Mouse (Mus musculus) C2C12 (cell line): ENCODE measurements around the gene Vps53. TPM values are rescaled to one million over a fixed set of nuclear protein-coding genes. Genes with fewer than 3 reads are reported as not detected.

Experiments used
- H3K27me3 ChIP-seq: one replicate; pipeline ENCODE4 v1.6.1; 2011; ENCODE audit not compliant: control insufficient read depth, insufficient read depth, insufficient read length
- H3K36me3 ChIP-seq: one replicate; pipeline ENCODE4 v1.6.1; 2011; ENCODE audit not compliant: control insufficient read depth, insufficient read depth
- H3K4me3 ChIP-seq: one replicate; pipeline ENCODE4 v1.5.1; 2011; ENCODE audit warnings: mild to moderate bottlenecking, control low read depth; ENCODE audit not compliant: poor library complexity, insufficient read depth, severe bottlenecking
- H3K79me2 ChIP-seq: one replicate; pipeline ENCODE4 v1.6.1; 2011; ENCODE audit not compliant: control insufficient read depth, insufficient read depth
- H3K79me3 ChIP-seq: one replicate; pipeline ENCODE4 v1.6.1; 2011; ENCODE audit warnings: low read depth, control low read depth
- H3ac ChIP-seq: one replicate; pipeline ENCODE3; 2011; ENCODE audit warnings: low read depth; ENCODE audit not compliant: control insufficient read depth, insufficient read length
- CEBPB ChIP-seq: IDR thresholded peaks from one replicate; pipeline ENCODE4 v1.6.1; 2011; ENCODE audit warnings: low read depth, mild to moderate bottlenecking, control low read depth, moderate library complexity
- CTCF ChIP-seq: IDR thresholded peaks from one replicate; pipeline ENCODE4 v1.5.1; 2011; ENCODE audit not compliant: control insufficient read depth, insufficient read depth, insufficient read length
- FOSL1 ChIP-seq: IDR thresholded peaks from one replicate; pipeline ENCODE4 v1.8.0; 2011; ENCODE audit warnings: mild to moderate bottlenecking, low read length; ENCODE audit not compliant: poor library complexity, insufficient read depth, severe bottlenecking
- MAX ChIP-seq: IDR thresholded peaks from one replicate; pipeline ENCODE4 v1.6.1; 2011; ENCODE audit warnings: mild to moderate bottlenecking, control low read depth
- MYOD1 ChIP-seq: IDR thresholded peaks from one replicate; pipeline ENCODE4 v1.6.1; 2011; ENCODE audit warnings: low read depth; ENCODE audit not compliant: control insufficient read depth, insufficient read length
- MYOG ChIP-seq: IDR thresholded peaks from one replicate; pipeline ENCODE4 v1.6.1; 2011; ENCODE audit not compliant: control insufficient read depth, insufficient read length; ENCODE audit errors: extremely low read depth
- USF1 ChIP-seq: IDR thresholded peaks from one replicate; pipeline ENCODE4 v1.6.1; 2011; ENCODE audit warnings: low read depth, mild to moderate bottlenecking, control low read depth, moderate library complexity
- polyA plus RNA-seq: library from polyadenylated mRNA; unstranded; fragments of >200 nt; fragmentation: generic; extraction: Trizol; gene quantifications from one replicate; pipeline ENCODE4 v1.2.1, GENCODE M21; 2012; ENCODE audit warnings: missing spikeins

Vps53 gene
- polyA plus RNA-seq, 1 experiment, result 29.2 TPM

DNA sequence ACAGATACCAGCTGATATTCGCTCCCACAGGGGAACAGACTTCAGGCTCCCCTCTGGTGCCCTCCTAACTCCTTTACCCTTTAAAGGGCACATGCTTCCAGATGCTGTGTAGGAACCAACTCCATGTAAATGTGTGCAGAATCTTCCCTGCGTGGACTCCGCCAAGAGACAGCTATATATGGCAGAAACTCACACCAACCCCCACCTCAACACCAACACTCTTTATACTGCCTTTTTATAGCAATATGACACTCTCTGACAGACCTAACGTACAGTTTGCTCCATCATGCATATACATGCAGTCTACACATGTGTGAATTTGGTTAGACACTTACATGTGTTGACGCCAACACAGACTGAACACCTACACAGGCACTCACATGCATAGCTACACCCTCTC, 178.7 kb downstream of the Vps53 start:
- H3K79me2 ChIP-seq, result no peaks in the 10 kb centered on the region
- H3K27me3 ChIP-seq, result peaks cover 15% of the 10 kb centered on the region
- H3K36me3 ChIP-seq, result no peaks in the 10 kb centered on the region
- no peak overlapping the region for H3K4me3 ChIP-seq
- TF ChIP-seq USF1, result no peak
- no peak for TF ChIP-seq CTCF
- no peak for TF ChIP-seq MYOG
- no peak for TF ChIP-seq MAX
- TF ChIP-seq MYOD1, result no peak
- TF ChIP-seq CEBPB, result no peak
- no peak for TF ChIP-seq FOSL1
- no peak overlapping the region for H3ac ChIP-seq
- no peaks in the 10 kb centered on the region for H3K79me3 ChIP-seq

DNA sequence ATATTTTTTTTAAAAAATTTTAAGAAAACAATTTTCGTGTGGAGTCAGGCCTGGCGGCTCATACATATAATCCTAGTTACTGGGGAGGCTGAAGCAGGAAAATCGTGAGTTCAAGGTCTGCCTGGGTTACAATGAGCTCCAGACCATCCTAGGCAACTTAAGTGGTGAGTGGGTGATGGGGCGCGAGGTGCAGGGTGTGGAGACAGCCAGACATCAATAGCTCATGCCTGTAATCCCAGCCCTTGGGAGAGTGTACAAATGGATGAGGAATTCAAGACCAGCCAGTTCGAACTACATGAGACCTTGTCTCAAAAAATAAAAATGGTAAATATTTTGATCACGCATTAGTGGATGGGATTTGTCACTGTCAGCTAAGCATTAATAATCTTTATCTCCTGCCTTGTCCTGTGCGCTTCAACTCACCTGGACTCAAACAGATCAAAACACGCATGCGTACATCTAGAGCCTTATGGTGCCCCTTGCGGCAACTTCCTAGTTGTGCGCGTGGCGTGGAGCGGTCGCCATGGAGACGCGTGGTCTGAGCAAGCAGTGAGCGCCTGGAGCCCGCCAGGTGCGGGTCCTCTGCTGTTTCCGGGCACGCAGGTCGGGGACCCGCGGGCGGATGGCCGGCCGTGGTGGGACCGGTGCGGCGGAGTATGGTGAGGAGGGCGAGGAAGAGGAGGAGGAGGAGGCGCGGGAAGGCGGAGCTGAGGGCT, 179.8 kb downstream of the Vps53 start, which contains the start of gene 1700016K19Rik:
1700016K19Rik (plus strand) TSS at position 473 of the 716 bp plus-strand sequence.
- no peaks in the 10 kb centered on the region for H3K36me3 ChIP-seq
- no peak within 1 kb of the TSS for H3ac ChIP-seq
- H3K79me2 ChIP-seq, result no peaks in the 10 kb centered on the region
- TF ChIP-seq FOSL1 (no peak), MYOD1 (no peak), CTCF (no peak), CEBPB (no peak), MAX (no peak)
- H3K27me3 ChIP-seq, result peaks cover 18% of the 10 kb centered on the region
- no peaks in the 10 kb centered on the region for H3K79me3 ChIP-seq
- H3K4me3 ChIP-seq, result no peak within 1 kb of the TSS

Other genes starting within 250 kb of the Vps53 start
- gene Rph3al, start 241.2 kb downstream of the Vps53 start, polyA plus RNA-seq, result 0.11 TPM
- gene 1700016K19Rik, start 179.7 kb downstream of the Vps53 start, polyA plus RNA-seq, result not detected
- 8.0 TPM for gene Rflnb, start 151.9 kb downstream of the Vps53 start, polyA plus RNA-seq
- 21.4 TPM for gene Fam57a, start within 50 bp of the Vps53 start, polyA plus RNA-seq
- 0.46 TPM for gene Dbil5, start 38.0 kb upstream of the Vps53 start, polyA plus RNA-seq
- 19.4 TPM for gene Gemin4, start 38.0 kb upstream of the Vps53 start, polyA plus RNA-seq
- 20.9 TPM for gene Mrm3, start 64.1 kb upstream of the Vps53 start, polyA plus RNA-seq
- 34.2 TPM for gene Glod4, start 64.1 kb upstream of the Vps53 start, polyA plus RNA-seq
- gene Nxn, start 219.5 kb upstream of the Vps53 start, polyA plus RNA-seq, result 85.5 TPM
- gene Timm22, start 227.3 kb upstream of the Vps53 start, polyA plus RNA-seq, result 105 TPM